Mouse (Mus musculus) neural tube, embryonic 11.5 days (tissue): ENCODE results near the gene Tpcn2. TPM values are rescaled to one million over a fixed set of nuclear protein-coding genes. Genes with fewer than 3 reads are reported as not detected.

Source experiments
- ATAC-seq: fragments of 200-750 bp; cut with Nextera tagmentation; 2 replicates; pipeline ENCODE4 v1.8.0; 2017; ENCODE audit warnings: moderate number of reproducible peaks, mild to moderate bottlenecking, moderate TSS enrichment, moderate library complexity; ENCODE audit not compliant: insufficient read depth, low FRiP score, low TSS enrichment
- DNase-seq: peaks from one replicate; pipeline ENCODE4 v3.0.0-alpha.2; 2015; ENCODE audit warnings: low spot score
- H3K27ac ChIP-seq: fragments of 300-500 bp; sonication (generic); 2 replicates; pipeline ENCODE4 v1.5.1; 2014; ENCODE audit warnings: low read depth, mild to moderate bottlenecking, low read length
- H3K27me3 ChIP-seq: fragments of 300-500 bp; sonication (generic); 2 replicates; pipeline ENCODE4 v1.6.1; 2014; ENCODE audit warnings: mild to moderate bottlenecking, low read length, mixed read lengths; ENCODE audit not compliant: control insufficient read depth, insufficient read depth
- H3K36me3 ChIP-seq: fragments of 300-500 bp; sonication (generic); 2 replicates; pipeline ENCODE4 v1.6.1; 2014; ENCODE audit warnings: mild to moderate bottlenecking, low read length, moderate library complexity, mixed read lengths; ENCODE audit not compliant: control insufficient read depth, insufficient read depth
- H3K4me1 ChIP-seq: fragments of 300-500 bp; sonication (generic); 2 replicates; pipeline ENCODE4 v1.6.1; 2014; ENCODE audit warnings: low read length, mixed read lengths; ENCODE audit not compliant: control insufficient read depth, insufficient read depth
- H3K4me2 ChIP-seq: fragments of 300-500 bp; sonication (generic); 2 replicates; pipeline ENCODE4 v1.6.1; 2014; ENCODE audit warnings: low read depth, mild to moderate bottlenecking, moderate library complexity
- H3K4me3 ChIP-seq: fragments of 300-500 bp; sonication (generic); 2 replicates; pipeline ENCODE4 v1.5.1; 2014; ENCODE audit warnings: low read depth, low read length
- H3K9ac ChIP-seq: fragments of 300-500 bp; sonication (generic); 2 replicates; pipeline ENCODE4 v1.6.1; 2014; ENCODE audit warnings: mild to moderate bottlenecking, low read length
- H3K9me3 ChIP-seq: fragments of 300-500 bp; sonication (generic); 2 replicates; pipeline ENCODE4 v1.6.1; 2016; ENCODE audit warnings: low read length; ENCODE audit not compliant: control insufficient read depth
- WGBS: fragments of 180-500 bp; shearing (Covaris S2); extraction: QIAGEN DNeasy Blood & Tissue Kit; methylation state at CpG from one replicate; pipeline ENCODE4 v1.1.7; 2014; 5-methylcytosine and 5-hydroxymethylcytosine counted together
- polyA plus RNA-seq: library from polyadenylated mRNA; unstranded; fragments of >200 nt; fragmentation: Nextera tagmentation; extraction: Ambion mirVana; gene quantifications from 2 replicates; pipeline ENCODE4 v1.2.1, GENCODE M21; 2014

The Tpcn2 gene
- polyA plus RNA-seq, 1 experiment from 2014 or later: 1.8 TPM

DNA sequence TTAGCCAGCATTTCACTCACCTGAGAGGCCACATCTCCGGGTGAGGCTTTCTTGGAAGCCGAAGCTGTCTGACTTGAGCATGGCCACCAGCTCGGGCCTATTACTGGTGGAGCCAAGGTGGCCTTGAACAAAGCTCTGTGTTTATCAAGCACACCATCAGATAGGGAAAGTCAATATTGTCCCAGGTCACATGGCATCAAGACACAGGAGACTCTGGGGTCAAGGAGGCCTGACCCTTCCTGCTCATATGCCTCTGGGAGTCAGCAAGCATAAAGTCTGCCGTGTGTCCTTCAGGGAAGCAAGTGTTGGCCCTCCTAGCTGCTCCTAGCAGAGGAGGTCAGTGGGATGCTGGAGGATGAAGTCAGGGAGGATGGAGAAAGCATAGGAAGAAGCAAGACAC, 75.8 kb downstream of the Tpcn2 start, which contains the start of gene 1810010D01Rik:
TSS of gene 1810010D01Rik (minus strand) at position 114 of the 400 bp plus-strand sequence.
- no peak for ATAC-seq
- H3K27ac ChIP-seq: peak within 1 kb of the TSS; percentile 98
- H3K9me3 ChIP-seq: no peaks in the 10 kb centered on the region
- no peak within 1 kb of the TSS for H3K4me2 ChIP-seq
- no peak within 1 kb of the TSS for H3K4me3 ChIP-seq
- 79% methylated on average over 4 of the region's 4 CpGs for WGBS
- H3K36me3 ChIP-seq: no peaks in the 10 kb centered on the region
- no peaks in the 10 kb centered on the region for H3K27me3 ChIP-seq
- peaks cover 37% of the 10 kb centered on the region for H3K4me1 ChIP-seq
- peak; percentile 5 for DNase-seq
- peak within 1 kb of the TSS; percentile 69 for H3K9ac ChIP-seq

DNA sequence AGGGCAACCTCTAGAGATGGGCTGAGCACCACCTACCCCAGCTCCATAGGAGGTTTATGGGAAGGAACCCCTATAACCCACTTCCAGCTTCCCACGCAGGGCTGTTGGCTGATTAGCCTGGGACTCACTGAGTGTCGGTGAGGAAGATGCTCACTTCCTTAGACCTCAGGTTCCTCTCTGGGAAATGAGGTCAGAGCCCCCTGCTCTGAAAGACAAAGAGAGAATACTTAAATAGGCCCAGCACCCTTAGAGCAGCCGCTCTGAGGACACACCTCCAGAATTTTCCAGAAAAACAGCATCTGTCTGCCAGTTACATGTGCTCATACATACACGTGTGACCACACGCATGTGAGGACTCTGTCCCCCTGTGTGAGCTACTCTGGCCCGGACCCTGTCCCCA, 77.0 kb downstream of the Tpcn2 start:
- Histone ChIP-seq H3K27ac (peak overlapping the region; percentile 98), H3K9me3 (no peaks in the 10 kb centered on the region), H3K27me3 (no peaks in the 10 kb centered on the region), H3K36me3 (no peaks in the 10 kb centered on the region), H3K4me3 (no peak overlapping the region), H3K9ac (peak overlapping the region; percentile 69), H3K4me1 (peaks cover 29% of the 10 kb centered on the region), H3K4me2 (peak overlapping the region; percentile 29; the same call in 1 of the 2 replicates)
- ATAC-seq (no peak), DNase-seq (no peak)
- 61% methylated on average over 6 of the region's 6 CpGs for WGBS

DNA sequence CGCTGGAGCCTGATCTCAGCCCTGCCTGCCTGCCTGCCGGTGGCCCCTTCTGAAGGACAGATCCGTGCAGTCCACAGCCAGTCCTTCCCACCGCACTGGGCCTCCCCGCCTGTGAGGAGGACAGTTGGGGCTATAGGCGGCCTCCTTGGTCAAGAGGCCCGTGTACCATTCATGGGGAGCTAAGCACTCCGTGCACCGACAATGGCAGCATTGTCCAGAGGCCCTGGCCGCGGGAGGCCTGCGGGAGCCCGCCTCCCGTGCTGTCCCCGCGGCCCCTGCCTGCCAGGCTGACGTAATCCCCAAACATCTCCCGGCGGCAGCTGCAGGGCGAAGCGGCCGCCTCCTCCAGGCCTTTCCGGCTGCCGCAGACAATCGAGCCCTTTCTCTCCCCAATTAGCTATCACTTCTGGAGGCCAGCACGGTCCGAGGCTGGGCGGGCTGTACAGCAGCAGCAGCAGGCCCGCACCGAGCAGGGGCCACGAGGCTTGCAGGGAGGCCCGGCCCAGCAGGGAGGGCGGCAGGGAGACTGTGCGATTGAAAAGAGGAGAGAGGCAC, 77.7 kb downstream of the Tpcn2 start:
- no peaks in the 10 kb centered on the region for H3K9me3 ChIP-seq
- under 1% methylated on average over 34 of the region's 34 CpGs for WGBS
- peaks cover 26% of the 10 kb centered on the region for H3K4me1 ChIP-seq
- peak overlapping the region; percentile 29; the same call in 1 of the 2 replicates for H3K4me2 ChIP-seq
- ATAC-seq: peak; percentile 94
- no peaks in the 10 kb centered on the region for H3K36me3 ChIP-seq
- no peaks in the 10 kb centered on the region for H3K27me3 ChIP-seq
- peak overlapping the region; percentile 16; the same call in 1 of the 2 replicates for H3K4me3 ChIP-seq
- H3K27ac ChIP-seq: peak overlapping the region; percentile 98
- peak; percentile 92 for DNase-seq
- H3K9ac ChIP-seq: peak overlapping the region; percentile 69

DNA sequence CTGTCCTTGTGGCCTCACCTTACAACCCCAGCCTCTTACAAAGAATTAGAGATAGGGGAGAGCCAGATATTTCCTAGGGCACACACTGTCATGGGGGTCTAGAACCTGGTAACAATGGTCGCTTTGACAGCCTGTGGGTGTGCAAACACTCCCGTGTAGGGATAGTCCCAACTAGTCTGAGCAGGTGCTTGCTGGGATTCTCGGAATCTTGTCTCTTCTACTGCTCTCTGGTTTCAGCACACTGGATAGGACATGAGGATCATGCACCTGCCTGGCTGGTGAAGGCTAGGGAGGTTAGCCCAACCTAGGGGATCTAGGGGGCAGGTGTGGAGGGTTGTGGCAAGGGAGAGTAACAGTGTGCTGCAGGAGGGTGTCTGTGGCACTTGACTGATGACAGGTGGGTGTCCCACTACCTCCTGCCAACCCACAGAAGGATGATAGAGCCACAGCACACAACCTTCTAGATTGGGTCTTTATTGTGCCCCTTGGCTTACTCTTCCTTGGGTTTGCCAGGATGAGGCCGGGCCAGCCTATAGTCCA, 78.4 kb downstream of the Tpcn2 start:
- no peak for DNase-seq
- peaks cover 23% of the 10 kb centered on the region for H3K4me1 ChIP-seq
- 79% methylated on average over 4 of the region's 4 CpGs for WGBS
- H3K27ac ChIP-seq: peak overlapping the region; percentile 98
- no peak for ATAC-seq
- no peaks in the 10 kb centered on the region for H3K27me3 ChIP-seq
- no peak overlapping the region for H3K4me3 ChIP-seq
- H3K9me3 ChIP-seq: no peaks in the 10 kb centered on the region
- H3K36me3 ChIP-seq: no peaks in the 10 kb centered on the region
- no peak overlapping the region for H3K4me2 ChIP-seq
- H3K9ac ChIP-seq: peak overlapping the region; percentile 69

DNA sequence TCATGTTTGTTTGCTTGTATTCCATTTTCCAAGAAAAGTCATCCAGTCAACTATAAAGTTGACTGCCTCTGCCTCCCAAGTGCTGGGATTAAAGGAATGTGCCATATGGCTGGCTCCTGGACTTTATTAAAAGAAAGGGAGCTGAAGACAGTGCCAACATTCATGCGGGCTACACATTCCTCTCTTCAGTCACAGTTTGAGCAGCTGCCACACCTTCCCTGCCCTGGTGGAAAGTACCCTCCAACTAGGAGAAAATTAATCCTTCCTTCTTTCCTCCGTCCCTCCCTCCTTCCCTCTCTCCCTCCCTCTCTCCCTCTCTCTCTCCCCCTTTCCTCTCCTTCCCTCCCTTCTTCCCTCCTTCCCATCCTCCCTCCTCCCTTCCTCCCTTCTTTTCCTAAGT, 84.1 kb downstream of the Tpcn2 start:
- DNase-seq (no peak), ATAC-seq (no peak)
- no peak overlapping the region for H3K9ac ChIP-seq
- no peak overlapping the region for H3K4me2 ChIP-seq
- H3K9me3 ChIP-seq: no peaks in the 10 kb centered on the region
- H3K27me3 ChIP-seq: no peaks in the 10 kb centered on the region
- no peak overlapping the region for H3K4me3 ChIP-seq
- H3K27ac ChIP-seq: no peak overlapping the region
- 69% methylated on average over 2 of the region's 2 CpGs for WGBS
- 0 out of 2 replicates have a peak, but pooled peaks cover 5% of the 10 kb centered on the region for H3K4me1 ChIP-seq
- no peaks in the 10 kb centered on the region for H3K36me3 ChIP-seq

DNA sequence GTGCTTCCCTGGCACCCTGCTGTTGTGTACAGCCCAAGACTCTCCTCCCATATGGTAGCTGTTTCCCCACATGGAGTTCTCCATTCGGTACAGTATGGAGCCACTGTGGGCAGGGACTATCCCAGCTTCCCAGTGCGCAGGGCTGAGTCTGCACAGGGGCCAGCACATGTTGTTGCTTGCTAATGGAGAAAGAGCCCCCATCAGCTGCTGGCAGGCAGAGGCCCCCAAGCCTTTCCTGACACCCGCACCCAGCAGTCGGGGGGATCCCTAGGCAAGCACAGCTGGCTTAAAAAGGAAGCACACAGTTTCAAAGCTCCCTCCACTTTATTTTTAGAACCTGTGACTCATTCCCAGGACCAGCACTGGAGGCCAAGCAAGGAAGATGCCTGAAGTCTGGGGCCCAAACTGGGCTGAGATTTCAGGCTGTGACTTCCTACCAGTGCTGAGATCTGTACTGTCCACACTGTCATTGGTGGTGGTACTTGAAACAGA, 85.5 kb downstream of the Tpcn2 start:
- no peak for DNase-seq
- no peak overlapping the region; the same call in 1 of the 2 replicates for H3K9ac ChIP-seq
- no peaks in the 10 kb centered on the region for H3K36me3 ChIP-seq
- no peaks in the 10 kb centered on the region for H3K27me3 ChIP-seq
- H3K27ac ChIP-seq: no peak overlapping the region
- no peak overlapping the region for H3K4me3 ChIP-seq
- no peak overlapping the region for H3K4me2 ChIP-seq
- 0 out of 2 replicates have a peak, but pooled peaks cover 5% of the 10 kb centered on the region for H3K4me1 ChIP-seq
- H3K9me3 ChIP-seq: no peaks in the 10 kb centered on the region
- no peak for ATAC-seq
- WGBS: 63% methylated on average over 4 of the region's 4 CpGs

DNA sequence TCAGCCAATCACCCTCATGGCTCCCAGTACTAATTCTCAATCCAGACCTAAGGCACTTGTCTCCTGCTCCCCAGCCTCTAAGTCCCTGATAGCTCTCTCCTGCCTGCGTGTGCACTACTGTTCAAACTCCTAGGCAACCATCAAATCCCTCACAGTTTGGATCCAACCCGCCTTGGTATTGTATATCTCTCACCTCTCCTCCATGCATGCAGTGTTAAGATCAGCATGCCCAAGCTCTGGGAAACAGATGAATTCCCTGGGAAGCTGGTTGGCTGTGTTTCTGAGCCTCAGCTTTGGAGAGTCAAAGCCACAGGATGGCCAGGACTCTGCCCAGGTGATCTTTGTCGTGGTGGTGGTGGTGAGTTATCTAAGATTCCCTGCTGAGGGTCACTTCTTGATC, 86.1 kb downstream of the Tpcn2 start:
- H3K9me3 ChIP-seq: no peaks in the 10 kb centered on the region
- H3K36me3 ChIP-seq: no peaks in the 10 kb centered on the region
- ATAC-seq: no peak
- no peak overlapping the region for H3K9ac ChIP-seq
- 69% methylated on average over 3 of the region's 3 CpGs for WGBS
- H3K27me3 ChIP-seq: no peaks in the 10 kb centered on the region
- H3K27ac ChIP-seq: no peak overlapping the region
- H3K4me1 ChIP-seq: 0 out of 2 replicates have a peak, but pooled peaks cover 5% of the 10 kb centered on the region
- no peak overlapping the region for H3K4me3 ChIP-seq
- DNase-seq: no peak
- H3K4me2 ChIP-seq: no peak overlapping the region

DNA sequence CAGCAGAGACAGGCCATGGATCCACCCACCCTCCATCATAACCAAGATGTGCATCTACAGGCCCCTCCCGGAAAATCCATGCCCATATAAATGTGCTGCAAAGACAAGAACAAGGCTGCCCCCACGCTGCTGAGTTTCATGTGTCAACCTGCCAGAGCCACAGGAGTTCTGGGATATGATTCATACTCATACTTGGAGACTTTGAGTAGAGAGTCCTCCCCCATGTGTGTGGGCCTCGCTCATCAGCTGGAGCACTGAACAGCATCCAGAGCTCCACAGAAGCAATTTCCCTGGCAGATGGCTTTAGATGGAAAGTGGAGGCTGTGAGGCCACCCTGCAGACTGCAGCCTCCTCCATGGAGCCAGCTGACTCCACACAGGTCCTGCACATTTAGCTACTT, 86.8 kb downstream of the Tpcn2 start:
- no peaks in the 10 kb centered on the region for H3K9me3 ChIP-seq
- H3K27me3 ChIP-seq: no peaks in the 10 kb centered on the region
- H3K4me3 ChIP-seq: no peak overlapping the region
- H3K27ac ChIP-seq: no peak overlapping the region
- ATAC-seq (no peak), DNase-seq (no peak)
- 0 out of 2 replicates have a peak, but pooled peaks cover 5% of the 10 kb centered on the region for H3K4me1 ChIP-seq
- H3K4me2 ChIP-seq: no peak overlapping the region
- no peak overlapping the region for H3K9ac ChIP-seq
- no peaks in the 10 kb centered on the region for H3K36me3 ChIP-seq
- WGBS: 87% methylated on average over 3 of the region's 3 CpGs

DNA sequence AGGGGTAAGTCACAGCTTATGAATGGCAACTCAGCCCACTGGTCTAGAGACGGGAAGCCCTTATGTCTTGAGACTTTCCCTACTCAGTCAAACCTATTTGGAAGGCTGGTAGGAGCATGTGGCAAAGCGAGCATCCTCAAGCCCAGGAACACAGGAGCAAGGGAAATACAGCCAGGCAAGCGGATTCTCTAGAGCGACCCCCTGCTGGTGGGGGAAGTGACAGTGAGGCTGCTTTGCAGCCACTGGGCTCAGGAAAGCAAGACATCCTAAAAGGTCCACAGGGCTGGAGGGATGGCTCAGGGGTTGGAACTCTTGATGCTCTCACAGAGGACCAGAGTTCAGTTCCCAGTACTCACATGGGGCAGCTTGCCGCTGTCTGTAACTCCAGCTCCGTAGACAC, 87.5 kb downstream of the Tpcn2 start:
- no peak for ATAC-seq
- Histone ChIP-seq H3K36me3 (no peaks in the 10 kb centered on the region), H3K4me2 (no peak overlapping the region), H3K9me3 (no peaks in the 10 kb centered on the region), H3K4me1 (0 out of 2 replicates have a peak, but pooled peaks cover 5% of the 10 kb centered on the region), H3K27ac (no peak overlapping the region), H3K4me3 (no peak overlapping the region), H3K27me3 (no peaks in the 10 kb centered on the region), H3K9ac (no peak overlapping the region)
- WGBS: 79% methylated on average over 6 of the region's 6 CpGs
- DNase-seq: no peak
